Mouse (Mus musculus) olfactory bulb, adult 2 months (tissue): Measurements from ENCODE around the gene Cchcr1.

ENCODE experiments used
- CTCF ChIP-seq: fragments of 200-500 bp; IDR thresholded peaks from 2 replicates; pipeline ENCODE4 v1.5.1; 2012; ENCODE audit warnings: low read depth, mild to moderate bottlenecking, low read length, moderate library complexity; ENCODE audit not compliant: insufficient read depth
- POLR2A ChIP-seq: fragments of 200-500 bp; IDR thresholded peaks from 2 replicates; pipeline ENCODE4 v1.6.1; 2012; ENCODE audit warnings: mild to moderate bottlenecking, low read depth, low read length, moderate library complexity; ENCODE audit not compliant: insufficient read depth

DNA sequence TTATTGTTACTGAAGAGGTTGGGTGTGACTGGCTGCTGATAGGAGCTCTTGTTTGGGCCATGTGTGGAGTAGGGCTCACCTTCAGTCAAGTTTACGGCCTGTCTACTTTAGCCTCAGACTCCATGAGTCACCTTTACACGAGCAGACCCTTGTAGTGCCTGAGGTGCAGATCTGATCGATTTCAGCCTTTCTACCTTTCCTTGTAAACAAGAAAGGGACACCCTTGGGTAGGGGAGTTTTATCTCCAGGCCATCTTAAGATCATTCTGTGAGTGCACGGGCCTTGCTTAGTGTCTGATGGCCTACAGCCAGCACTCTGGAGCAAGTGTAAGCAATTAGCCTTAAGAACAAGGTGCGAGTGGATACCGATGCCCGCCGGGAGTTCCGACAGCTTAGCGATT, 10.0 kb upstream of the Cchcr1 start:
- no peak for TF ChIP-seq CTCF
- no peak for TF ChIP-seq POLR2A
